Mouse (Mus musculus) embryonic facial prominence, embryonic 11.5 days (tissue): ENCODE results near the gene Rela. TPM values are rescaled to one million over a fixed set of nuclear protein-coding genes. Genes with fewer than 3 reads are reported as not detected.

ENCODE experiments used
- ATAC-seq: fragments of 200-750 bp; cut with Nextera tagmentation; replicated peaks from 2 replicates; pipeline ENCODE4 v1.8.0; 2017; ENCODE audit warnings: low read depth; ENCODE audit not compliant: insufficient number of reproducible peaks, low FRiP score, low TSS enrichment
- DNase-seq: peaks from one replicate; pipeline ENCODE4 v3.0.0-alpha.2; 2015; ENCODE audit warnings: low spot score
- H3K27ac ChIP-seq: fragments of 300-500 bp; sonication (generic); replicated peaks from 2 replicates; pipeline ENCODE4 v1.5.1; 2014; ENCODE audit warnings: mild to moderate bottlenecking, low read depth, low read length, control low read depth
- H3K27me3 ChIP-seq: fragments of 300-500 bp; sonication (generic); 2 replicates; pipeline ENCODE4 v1.6.1; 2014; ENCODE audit warnings: mild to moderate bottlenecking, low read length, moderate library complexity, mixed read lengths; ENCODE audit not compliant: control insufficient read depth, insufficient read depth
- H3K36me3 ChIP-seq: fragments of 300-500 bp; sonication (generic); replicated peaks from 2 replicates; pipeline ENCODE4 v1.6.1; 2014; ENCODE audit warnings: low read depth, mild to moderate bottlenecking, low read length, moderate library complexity, mixed read lengths; ENCODE audit not compliant: control insufficient read depth, insufficient read depth
- H3K4me1 ChIP-seq: fragments of 300-500 bp; sonication (generic); 2 replicates; pipeline ENCODE4 v1.6.1; 2014; ENCODE audit warnings: low read length, mixed read lengths; ENCODE audit not compliant: control insufficient read depth, insufficient read depth
- H3K4me2 ChIP-seq: fragments of 300-500 bp; sonication (generic); 2 replicates; pipeline ENCODE4 v1.6.1; 2014; ENCODE audit warnings: low read depth, mild to moderate bottlenecking, control low read depth, low read length, moderate library complexity
- H3K4me3 ChIP-seq: fragments of 300-500 bp; sonication (generic); 2 replicates; pipeline ENCODE4 v1.5.1; 2014; ENCODE audit warnings: low read depth, low read length, control low read depth
- H3K9ac ChIP-seq: fragments of 300-500 bp; sonication (generic); replicated peaks from 2 replicates; pipeline ENCODE4 v1.6.1; 2014; ENCODE audit warnings: mild to moderate bottlenecking, control low read depth, low read length
- H3K9me3 ChIP-seq: fragments of 300-500 bp; sonication (generic); replicated peaks from 2 replicates; pipeline ENCODE4 v1.6.1; 2016; ENCODE audit warnings: mild to moderate bottlenecking, low read length, inconsistent platforms, mixed read lengths; ENCODE audit not compliant: control insufficient read depth
- WGBS: fragments of 180-500 bp; shearing (Covaris S2); extraction: QIAGEN DNeasy Blood & Tissue Kit; methylation state at CpG from one replicate; pipeline ENCODE4 v1.1.7; 2014; 5-methylcytosine and 5-hydroxymethylcytosine counted together
- polyA plus RNA-seq: library from polyadenylated mRNA; unstranded; fragments of >200 nt; fragmentation: Nextera tagmentation; extraction: Ambion mirVana; gene quantifications from 2 replicates; pipeline ENCODE4 v1.2.1, GENCODE M21; 2014

The Rela gene
- polyA plus RNA-seq, 1 experiment from 2014 or later: 37.0 TPM

- peaks cover 7% of the 10 kb centered on the region for H3K36me3 ChIP-seq
- no peak for ATAC-seq
These were observed 1.2 kb downstream of the Rela start for GRCm38 (mm10) chr19:5638416-5639005.

DNA sequence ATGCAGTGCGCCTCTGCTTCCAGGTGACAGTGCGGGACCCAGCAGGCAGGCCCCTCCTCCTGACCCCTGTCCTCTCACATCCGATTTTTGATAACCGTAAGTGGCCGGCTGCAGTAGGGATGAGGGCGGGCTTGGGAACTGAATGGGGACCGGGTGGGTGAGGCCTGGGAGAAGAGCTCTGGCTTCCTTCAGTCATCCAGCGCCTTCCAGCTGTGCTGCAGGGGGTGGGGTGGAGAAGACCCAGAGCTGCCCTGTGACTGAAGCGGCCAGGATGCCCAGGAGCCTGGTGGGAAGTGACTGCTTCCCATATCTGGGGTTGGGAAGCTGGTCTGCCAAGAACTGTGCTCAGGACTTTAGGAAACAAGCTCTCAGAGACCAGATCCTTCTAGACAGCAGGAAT lies 3.1 kb downstream of the Rela start:
- no peak for ATAC-seq

More at GRCm38 (mm10) chr19:5638416-5639005, 1.2 kb downstream of the Rela start:
- Histone ChIP-seq H3K4me1 (peaks cover 6% of the 10 kb centered on the region), H3K27ac (no peak overlapping the region), H3K27me3 (no peaks in the 10 kb centered on the region), H3K4me3 (peak overlapping the region; percentile 49), H3K9ac (peak overlapping the region; percentile 91), H3K9me3 (no peaks in the 10 kb centered on the region), H3K4me2 (peak overlapping the region; percentile 93)
- no peak for DNase-seq
- 88% methylated on average over 18 of the region's 18 CpGs for WGBS

DNA sequence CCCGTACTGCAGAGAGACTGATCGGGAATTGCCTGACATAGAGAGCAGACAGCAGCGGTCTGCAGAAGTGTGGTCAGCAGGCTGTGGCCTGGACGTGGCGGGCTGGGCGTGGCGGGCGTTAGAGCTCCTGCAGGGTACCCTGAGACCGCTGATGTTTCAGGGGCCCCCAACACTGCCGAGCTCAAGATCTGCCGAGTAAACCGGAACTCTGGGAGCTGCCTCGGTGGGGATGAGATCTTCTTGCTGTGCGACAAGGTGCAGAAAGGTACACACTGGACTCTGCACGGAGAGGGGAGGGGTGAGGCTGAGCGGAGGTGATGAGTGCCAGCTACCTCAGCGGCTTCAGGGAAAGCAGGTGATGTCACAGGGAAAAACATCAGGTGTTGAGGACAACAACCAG lies 3.7 kb downstream of the Rela start:
- H3K4me3 ChIP-seq: no peak overlapping the region
- no peaks in the 10 kb centered on the region for H3K27me3 ChIP-seq
- H3K9me3 ChIP-seq: no peaks in the 10 kb centered on the region
- H3K4me2 ChIP-seq: no peak overlapping the region
- WGBS: 96% methylated on average over 17 of the region's 17 CpGs
- no peak overlapping the region for H3K9ac ChIP-seq
- no peak overlapping the region for H3K27ac ChIP-seq
- DNase-seq (no peak), ATAC-seq (no peak)
- H3K4me1 ChIP-seq: peaks cover 6% of the 10 kb centered on the region
- H3K36me3 ChIP-seq: peaks cover 7% of the 10 kb centered on the region

More for the DNA sequence above, 3.1 kb downstream of the Rela start:
- Histone ChIP-seq H3K27me3 (no peaks in the 10 kb centered on the region), H3K9me3 (no peaks in the 10 kb centered on the region), H3K4me2 (no peak overlapping the region), H3K9ac (no peak overlapping the region), H3K4me3 (no peak overlapping the region), H3K27ac (no peak overlapping the region), H3K4me1 (peaks cover 6% of the 10 kb centered on the region), H3K36me3 (peaks cover 7% of the 10 kb centered on the region)
- DNase-seq: no peak
- 69% methylated on average over 9 of the region's 9 CpGs for WGBS

DNA sequence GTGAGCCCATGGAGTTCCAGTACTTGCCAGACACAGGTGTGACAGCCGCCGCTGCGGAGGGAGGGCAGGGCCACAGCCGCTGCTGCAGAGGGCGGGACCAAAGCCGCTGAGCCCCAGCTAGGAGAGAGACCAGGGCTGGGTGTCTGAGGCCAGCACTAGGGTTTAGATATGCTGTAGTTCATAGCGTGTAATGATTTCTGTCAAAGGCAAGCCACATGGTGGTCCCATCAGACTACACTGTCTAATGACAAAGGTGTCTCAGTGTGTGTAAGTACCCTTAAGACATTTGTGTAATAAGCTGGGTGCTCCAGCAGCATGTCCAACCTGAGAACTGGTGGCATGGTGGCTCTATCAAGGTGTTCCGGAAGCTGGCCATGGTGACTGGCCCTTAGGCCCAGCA lies 4.4 kb downstream of the Rela start:
- no peak overlapping the region for H3K27ac ChIP-seq
- H3K9ac ChIP-seq: no peak overlapping the region
- peaks cover 5% of the 10 kb centered on the region for H3K4me1 ChIP-seq
- H3K4me2 ChIP-seq: no peak overlapping the region
- ATAC-seq (no peak), DNase-seq (no peak)
- WGBS: 92% methylated on average over 8 of the region's 8 CpGs
- no peaks in the 10 kb centered on the region for H3K9me3 ChIP-seq
- H3K4me3 ChIP-seq: no peak overlapping the region
- H3K36me3 ChIP-seq: peaks cover 7% of the 10 kb centered on the region
- H3K27me3 ChIP-seq: no peaks in the 10 kb centered on the region

- peaks cover 7% of the 10 kb centered on the region for H3K36me3 ChIP-seq
- no peaks in the 10 kb centered on the region for H3K9me3 ChIP-seq
- H3K27me3 ChIP-seq: no peaks in the 10 kb centered on the region
- H3K9ac ChIP-seq: no peak overlapping the region
- no peak overlapping the region for H3K27ac ChIP-seq
- H3K4me2 ChIP-seq: no peak overlapping the region
- no peak overlapping the region for H3K4me3 ChIP-seq
- 0 out of 2 replicates have a peak, but pooled peaks cover 3% of the 10 kb centered on the region for H3K4me1 ChIP-seq
- WGBS: 98% methylated on average over 9 of the region's 9 CpGs
- DNase-seq (no peak), ATAC-seq (no peak)
These were observed 8.0 kb downstream of the Rela start for GRCm38 (mm10) chr19:5645280-5645679.

- Histone ChIP-seq H3K9ac (no peak overlapping the region), H3K4me1 (0 out of 2 replicates have a peak, but pooled peaks cover 3% of the 10 kb centered on the region), H3K27ac (no peak overlapping the region), H3K27me3 (no peaks in the 10 kb centered on the region), H3K36me3 (no peaks in the 10 kb centered on the region; the same call in 1 of the 2 replicates), H3K4me2 (no peak overlapping the region), H3K4me3 (no peak overlapping the region), H3K9me3 (no peaks in the 10 kb centered on the region)
- ATAC-seq (no peak), DNase-seq (no peak)
- 88% methylated on average over 8 of the region's 8 CpGs for WGBS
These were observed 9.5 kb downstream of the Rela start for GRCm38 (mm10) chr19:5646731-5647330.

- ATAC-seq (no peak), DNase-seq (no peak)
- no peaks in the 10 kb centered on the region; the same call in 1 of the 2 replicates for H3K36me3 ChIP-seq
- WGBS: 92% methylated on average over 6 of the region's 6 CpGs
- 0 out of 2 replicates have a peak, but pooled peaks cover 3% of the 10 kb centered on the region for H3K4me1 ChIP-seq
- no peak overlapping the region for H3K4me3 ChIP-seq
- no peak overlapping the region for H3K27ac ChIP-seq
- no peaks in the 10 kb centered on the region for H3K27me3 ChIP-seq
- no peaks in the 10 kb centered on the region for H3K9me3 ChIP-seq
- no peak overlapping the region for H3K4me2 ChIP-seq
- H3K9ac ChIP-seq: no peak overlapping the region
These were observed 10.5 kb downstream of the Rela start for GRCm38 (mm10) chr19:5647791-5648190.
